Mouse (Mus musculus) G1E-ER4 (cell line): ENCODE results near the gene Phf20. TPM values are rescaled to one million over a fixed set of nuclear protein-coding genes. Genes with fewer than 3 reads are reported as not detected.

Experiments
- GATA1 ChIP-seq: IDR thresholded peaks from one replicate; pipeline ENCODE4 v1.8.0; 2012; ENCODE audit warnings: low read length, inconsistent platforms
- polyA plus RNA-seq: library from polyadenylated mRNA; stranded (reverse); fragments of >175 nt; gene quantifications from 2 replicates; pipeline ENCODE4 v1.2.3, GENCODE M21; 2012

Phf20 gene
- polyA plus RNA-seq, 1 experiment = 44.6 TPM

DNA sequence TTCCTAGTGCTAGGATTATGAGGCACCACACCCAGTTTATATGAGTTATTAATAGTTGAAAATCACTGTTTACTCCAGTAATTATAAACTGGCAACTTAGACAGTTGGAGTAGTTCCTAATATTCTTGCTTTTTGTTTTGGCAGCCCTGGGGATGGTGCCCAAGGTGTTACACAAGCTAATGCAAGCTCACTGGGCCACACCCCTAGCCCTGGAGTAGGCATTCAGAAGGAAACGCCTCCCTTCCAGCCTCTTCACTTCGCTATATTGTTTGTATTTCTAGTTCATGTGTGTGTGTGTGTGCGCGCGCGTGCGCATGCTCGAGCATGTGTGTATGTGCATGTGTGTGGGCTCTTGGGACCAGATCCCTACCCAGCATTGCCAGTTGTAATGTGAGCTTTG lies 46.7 kb downstream of the Phf20 start:
- no peak for TF ChIP-seq GATA1

DNA sequence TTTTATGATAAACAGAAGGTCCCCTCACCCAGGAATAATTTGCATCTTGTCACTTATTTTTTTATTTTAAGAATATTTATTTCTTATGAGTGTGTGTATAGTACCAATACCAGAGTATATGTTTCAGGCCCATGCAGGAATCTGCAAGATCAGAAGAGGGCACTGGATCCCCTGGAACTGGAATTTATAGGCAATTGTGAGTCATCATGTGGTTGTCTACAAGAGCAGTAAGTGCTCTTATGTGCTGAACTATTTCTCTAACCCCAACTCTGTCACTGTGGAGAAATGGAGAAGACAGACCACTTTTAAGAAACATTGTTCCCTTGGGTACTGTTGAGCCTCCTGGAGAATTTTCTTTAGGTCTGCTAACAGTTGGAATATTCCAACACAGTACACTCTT lies 51.3 kb downstream of the Phf20 start:
- TF ChIP-seq GATA1 = no peak

DNA sequence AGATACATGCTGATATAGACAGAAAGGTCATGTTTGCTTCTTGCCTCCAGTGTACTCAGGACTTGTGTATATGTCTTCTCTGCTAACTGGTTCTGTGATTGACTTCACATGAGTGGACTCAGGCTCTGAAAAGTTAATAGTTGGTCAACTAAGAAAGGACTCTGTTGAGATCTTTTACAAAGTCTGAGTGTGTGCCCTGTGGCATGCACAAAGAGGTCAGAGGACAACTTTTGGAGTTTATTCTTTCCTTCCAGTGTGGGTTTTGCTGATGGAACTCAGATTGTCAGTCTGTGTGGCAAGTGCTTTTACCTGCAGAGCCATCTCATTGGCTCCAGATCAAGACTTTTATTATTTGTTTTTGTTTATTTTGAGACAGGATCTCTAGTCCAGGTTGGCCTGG lies 54.5 kb downstream of the Phf20 start:
- no peak for TF ChIP-seq GATA1

DNA sequence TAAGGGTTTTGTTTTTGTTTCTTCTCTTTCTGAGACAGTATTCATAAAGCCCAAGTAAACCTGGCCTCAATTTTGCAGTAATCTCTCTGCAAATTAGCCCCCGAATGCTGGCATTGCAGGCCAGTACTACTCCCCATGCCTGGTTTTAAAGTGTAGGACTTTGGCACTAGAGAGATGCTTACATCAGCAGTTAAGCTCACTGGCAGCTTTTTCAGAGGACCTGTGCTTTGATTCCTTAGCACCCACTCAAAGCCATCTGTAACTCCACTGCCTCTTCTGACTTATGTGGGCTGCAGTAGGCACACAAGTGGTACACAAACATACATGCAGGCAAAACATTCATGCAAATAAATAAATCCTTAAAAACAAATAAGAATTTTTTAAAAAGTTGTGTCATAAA lies 55.0 kb downstream of the Phf20 start:
- no peak for TF ChIP-seq GATA1

DNA sequence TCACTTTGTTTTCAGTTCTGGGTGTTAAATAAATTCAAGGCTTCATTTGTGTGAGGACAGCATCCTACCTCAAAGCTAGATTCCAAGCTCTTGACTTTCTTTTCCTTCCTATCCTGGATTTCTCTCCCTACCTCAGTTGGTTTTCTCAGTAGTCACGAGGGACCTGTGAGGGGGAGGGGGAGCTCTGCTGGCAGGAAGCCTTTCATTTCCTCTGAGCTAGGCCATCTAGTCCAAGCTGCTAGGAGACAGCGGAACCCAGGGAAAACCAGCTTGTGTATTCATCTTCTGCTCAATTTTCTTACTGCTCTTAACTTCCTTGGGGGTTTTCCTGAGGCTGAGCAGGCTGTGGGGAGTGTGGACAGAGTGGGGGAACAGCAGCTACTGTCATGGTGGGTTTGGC lies 60.8 kb downstream of the Phf20 start:
- no peak for TF ChIP-seq GATA1

DNA sequence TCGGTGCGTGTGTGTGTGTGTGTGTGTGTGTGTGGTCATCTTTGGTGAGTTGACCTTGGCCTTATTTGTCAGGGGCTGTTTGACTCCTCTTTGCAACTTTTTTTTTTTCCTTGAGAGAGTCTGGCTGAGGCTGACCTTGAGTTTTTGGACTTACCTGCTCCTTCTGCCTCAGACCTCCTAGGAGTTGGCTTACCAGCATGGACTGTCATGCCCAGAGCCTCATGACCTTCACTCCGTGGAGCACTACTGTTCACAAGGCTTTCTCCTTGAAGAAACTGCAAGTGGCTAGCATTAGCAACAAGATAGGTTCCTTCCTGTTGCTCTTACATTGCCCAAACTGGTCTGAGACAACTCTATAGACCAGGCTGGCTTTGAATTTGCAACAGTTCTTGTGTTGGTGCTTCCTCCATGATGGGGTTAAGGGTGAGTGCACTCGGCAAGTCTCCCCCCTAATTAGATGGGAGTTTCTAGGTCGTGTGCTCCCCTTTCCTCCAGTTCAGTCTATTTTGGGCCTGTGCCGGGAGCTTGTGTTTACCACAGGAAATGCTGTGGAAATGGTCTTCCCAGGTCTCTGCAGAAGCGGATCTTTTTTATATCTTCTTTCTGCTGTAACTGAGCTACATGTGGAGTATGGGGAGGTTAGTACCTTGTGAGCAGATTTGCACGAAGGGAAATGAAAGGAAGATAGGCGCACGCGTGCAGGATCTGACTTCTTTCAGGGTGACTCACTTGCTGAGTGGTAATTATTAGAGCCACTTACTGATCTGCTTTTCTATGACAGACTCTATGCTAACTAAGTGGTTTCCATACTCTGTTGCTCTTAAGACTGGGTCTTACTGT lies 61.9 kb downstream of the Phf20 start:
- TF ChIP-seq GATA1 = no peak

DNA sequence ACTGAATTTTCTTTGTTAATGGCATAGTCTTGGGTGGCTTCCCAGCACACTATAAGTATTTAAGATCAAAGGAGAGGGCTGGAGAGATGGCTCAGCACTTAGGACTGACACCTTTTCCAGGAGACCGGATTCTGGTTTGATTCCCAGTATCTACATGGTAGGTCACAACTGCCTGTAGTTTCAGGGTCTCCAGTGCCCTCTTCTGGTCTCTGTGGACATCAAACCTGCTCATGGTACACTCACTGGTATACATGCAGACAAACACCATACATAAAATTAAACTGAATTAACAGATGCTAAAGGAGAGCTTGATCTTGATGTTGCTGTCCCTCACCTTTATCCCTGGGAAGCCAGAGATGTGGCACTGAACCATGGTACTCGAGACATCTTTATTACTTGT lies 64.7 kb downstream of the Phf20 start:
- no peak for TF ChIP-seq GATA1

DNA sequence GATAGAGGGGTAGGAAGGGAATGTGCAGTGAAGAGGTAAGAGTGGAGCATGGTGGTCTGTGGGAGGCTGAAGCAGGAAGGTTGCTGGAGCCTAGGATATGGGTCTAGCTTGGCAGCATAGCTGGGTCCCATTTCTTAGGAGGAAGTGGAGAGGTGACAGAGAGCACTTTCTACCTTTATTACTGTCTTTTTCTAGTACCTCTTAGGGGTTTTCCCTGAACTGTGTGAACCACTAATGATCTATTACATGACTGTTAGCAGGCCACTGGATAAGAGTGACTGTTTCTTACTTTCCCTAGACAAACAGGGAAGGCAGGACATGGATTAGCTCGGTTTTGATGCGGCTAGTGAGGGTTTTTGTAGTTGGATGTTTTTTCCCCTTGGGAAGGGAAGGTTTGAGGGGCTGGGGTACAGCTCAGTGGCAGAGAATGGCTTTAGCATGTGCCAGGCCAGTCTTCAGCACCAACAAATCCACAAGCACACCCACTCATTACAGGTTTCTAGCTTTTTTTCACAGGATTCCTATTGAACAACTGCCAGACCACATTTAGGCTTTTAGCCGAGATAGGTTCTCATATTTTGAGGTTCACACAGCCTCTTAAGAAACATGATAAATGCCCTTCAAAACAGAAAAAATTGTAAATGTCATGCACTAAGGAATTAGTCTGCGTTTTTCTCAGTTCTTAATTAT lies 67.1 kb downstream of the Phf20 start:
- no peak for TF ChIP-seq GATA1

DNA sequence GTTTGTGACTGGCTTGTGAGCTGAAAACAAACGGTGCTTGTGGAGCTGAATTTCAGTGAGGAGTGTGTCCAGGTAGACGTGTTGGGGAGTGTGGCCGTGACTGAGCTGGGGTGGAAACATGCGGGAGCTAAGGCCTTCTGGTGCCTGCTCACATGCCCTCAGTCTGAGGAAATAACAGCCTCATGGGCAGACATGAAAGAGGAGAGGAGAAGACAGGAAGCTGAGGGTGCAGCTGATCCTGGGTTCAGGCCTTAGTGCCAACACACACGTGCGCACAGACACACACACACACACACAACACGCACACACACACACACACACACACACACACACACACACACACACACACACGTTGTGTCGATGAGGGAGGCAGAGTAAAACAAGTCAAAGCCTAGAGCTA lies 71.4 kb downstream of the Phf20 start:
- no peak for TF ChIP-seq GATA1

DNA sequence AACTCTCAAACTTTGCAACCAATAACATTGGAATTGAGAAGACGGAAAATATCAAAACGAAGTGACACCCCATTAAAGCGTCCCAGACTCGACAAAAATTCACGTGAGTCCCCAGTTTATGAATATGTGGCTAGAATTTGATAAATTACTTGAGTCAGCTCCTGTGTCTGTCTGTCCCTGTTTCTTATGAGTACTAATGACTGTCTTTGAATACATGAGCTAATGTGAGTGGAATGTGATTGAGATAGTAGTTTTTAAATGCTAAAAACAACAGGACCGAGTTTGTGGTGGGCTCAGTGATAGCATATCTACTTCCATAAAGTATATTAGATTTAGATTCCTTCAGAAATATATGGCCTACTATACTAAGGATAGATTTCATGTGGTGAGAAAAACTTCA lies 76.3 kb downstream of the Phf20 start:
- TF ChIP-seq GATA1 = no peak

DNA sequence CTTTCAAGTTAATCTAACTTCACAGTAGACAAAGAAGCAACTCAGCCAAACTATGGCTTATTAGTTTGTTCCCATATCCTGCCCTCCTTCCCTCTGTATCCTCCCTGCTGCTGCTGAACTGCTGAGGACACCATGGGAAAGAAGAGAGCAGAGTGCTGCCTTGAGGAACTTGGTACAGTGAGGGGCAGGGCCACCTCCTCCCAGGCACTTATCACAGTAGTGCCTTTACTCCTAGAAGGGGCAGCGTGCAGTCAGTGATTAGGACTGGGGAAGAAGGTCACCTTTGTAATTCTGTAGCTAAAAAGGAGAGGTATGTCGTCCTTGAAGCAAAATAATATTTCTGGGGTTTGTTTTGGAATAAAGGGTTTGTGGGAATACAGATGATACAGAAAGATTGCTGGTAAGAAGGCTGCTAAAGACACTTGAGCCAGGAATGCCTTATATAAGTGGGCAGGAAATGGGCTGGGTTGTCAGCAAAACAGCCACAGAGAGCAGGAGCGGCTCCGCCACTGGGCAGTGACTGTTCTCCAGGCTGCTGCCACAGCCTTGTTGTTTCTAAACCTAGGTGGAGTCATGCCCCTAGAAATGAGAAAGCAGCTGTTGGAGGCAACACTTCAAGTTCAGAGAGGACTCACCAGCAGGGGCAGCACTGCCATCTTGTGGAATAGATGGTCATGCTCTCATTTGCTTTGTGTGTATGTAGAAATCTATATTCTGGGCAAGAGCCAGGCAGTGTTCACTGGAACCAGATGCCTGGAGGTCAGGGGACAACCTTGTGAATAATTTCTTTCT lies 82.2 kb downstream of the Phf20 start:
- TF ChIP-seq GATA1 = no peak

DNA sequence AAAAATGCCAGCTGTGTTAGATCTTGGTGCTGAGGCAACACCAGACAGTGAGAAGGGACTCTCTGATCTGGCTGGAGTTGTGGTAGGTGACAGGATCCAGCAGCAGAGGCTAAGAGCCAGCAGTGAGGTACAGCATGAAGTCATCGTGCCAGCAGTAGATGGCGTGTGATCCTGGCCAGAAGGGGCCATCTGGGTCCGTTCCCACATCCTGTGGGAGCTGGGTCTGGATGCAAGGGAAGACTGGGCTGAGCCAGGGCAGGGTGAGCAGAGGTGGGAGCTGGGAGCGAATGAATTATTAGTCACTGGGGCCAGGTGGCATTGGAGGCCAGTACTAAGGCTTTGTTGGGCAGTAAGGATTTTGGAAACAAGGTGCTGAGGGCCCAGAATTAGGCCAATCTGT lies 85.0 kb downstream of the Phf20 start:
- no peak for TF ChIP-seq GATA1

DNA sequence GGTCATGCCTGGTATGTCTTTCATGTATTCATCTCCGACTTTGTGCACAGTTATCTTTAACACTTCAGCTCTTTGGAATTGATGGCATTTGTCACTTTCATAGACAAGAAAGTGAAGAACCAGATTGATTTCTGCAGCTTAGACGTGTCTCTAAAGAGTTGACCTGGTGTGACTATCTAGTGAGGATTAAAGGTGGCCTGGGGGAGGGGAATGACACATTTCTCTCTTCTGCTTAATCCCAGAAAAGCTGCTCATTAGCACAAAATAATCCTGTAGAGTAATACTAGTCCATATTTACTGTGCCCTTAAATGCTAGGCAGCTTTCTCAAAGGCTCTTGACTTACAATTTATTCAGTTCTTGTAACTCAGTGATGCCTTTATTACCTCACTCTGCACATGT lies 88.9 kb downstream of the Phf20 start:
- no peak for TF ChIP-seq GATA1

DNA sequence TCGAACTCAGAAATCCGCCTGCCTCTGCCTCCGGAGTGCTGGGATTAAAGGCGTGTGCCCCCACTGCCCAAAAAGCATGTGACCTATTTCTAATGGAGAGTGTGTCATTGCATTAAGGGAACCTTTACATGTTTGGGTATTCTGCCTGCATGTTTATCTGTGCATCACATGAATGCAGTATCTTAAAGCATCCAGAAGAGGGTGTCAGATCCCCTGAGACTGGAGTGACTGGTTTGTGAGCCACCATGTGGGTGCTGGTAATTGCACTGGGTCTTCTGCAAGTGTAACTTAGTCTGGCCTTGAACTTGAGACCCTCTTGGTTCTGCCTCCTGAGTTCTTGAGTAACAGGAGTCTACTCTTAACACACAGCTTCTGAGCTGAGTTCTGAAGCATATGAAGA lies 90.5 kb downstream of the Phf20 start:
- TF ChIP-seq GATA1 = no peak

DNA sequence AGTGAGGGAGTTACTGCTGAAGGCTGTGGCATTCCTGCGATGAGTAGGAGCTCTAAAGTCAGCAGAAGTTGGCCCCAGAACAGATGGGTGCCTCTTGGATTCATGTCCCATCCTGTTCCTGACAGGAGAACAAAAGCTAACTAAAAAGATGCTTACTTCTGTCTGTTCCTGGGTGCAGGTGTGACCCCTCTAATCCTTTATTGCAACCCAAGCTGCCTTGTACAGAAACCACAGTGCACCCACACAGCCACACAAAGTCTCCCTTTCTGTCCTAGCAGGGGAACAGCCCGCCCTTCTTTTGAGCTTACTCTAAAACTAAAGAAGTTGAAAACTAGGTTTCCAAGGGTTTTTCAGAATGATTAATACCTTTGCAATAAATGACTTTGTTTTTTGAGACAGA lies 92.0 kb downstream of the Phf20 start:
- TF ChIP-seq GATA1 = no peak

DNA sequence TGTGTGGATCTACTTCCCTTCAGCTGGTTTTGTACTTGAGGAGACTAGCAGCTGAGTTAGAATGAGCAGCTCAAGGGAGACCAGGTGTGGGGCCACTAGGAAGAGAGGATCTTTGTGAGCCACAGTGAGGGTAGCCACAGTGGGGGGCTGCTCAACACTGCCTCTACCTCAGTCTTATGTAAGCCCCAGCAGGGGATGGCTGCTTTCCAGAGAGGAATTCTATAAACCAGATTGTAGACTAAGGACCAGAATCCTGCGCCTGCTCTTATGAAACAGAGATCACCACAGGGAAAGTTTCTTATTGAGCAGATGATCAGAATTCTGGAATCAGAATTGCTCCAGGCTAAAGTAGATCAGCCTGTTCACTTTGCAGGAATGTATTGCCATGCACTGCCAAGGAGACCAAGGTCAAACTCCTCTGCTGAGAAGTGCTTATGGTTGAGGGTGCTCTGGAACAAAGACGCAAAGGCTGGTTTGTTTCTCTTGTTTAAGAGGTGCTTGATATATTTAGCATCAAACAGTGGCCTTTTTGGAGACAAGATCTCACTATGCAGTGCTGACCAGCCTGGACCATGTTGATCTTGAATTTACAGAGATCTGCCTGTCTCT lies 93.4 kb downstream of the Phf20 start:
- no peak for TF ChIP-seq GATA1

DNA sequence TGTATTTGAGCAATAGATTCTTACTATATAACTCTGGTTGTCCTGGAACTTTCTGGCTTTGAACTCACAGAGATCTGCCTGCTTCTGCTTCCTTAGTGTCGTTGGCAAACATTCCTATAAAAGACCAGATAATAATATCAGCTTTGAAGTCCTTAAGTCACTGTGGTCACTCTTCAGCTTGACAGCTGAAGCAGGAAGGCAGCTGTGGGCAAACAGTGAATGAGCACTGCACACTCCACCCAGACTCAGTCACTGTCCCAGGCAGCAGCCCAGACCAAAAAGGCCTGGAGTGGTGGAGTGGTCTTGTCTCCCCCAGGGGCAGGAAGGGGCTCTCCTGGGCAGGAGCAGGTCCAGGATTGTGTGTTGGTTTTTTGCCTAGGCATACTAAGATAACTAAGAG lies 95.7 kb downstream of the Phf20 start:
- TF ChIP-seq GATA1 = no peak
